22 mouse cellular contexts compared by ENCODE assay signal in genomic region chr6:48497521-48497920, GRCm38 (mm10). TPM values are rescaled to one million over a fixed set of nuclear protein-coding genes. Genes with fewer than 3 reads are reported as not detected.
DNase-seq lines count a peak whose midpoint lies in the region; ATAC-seq lines count a peak whose summit lies in the region.
"Had no signal": no experiment of that assay in that cellular context is flagged by ENCODE, and none has a peak within 500 bp of the region (broad histone marks: within the 10 kb centered on the region; RNA-seq: fewer than 3 reads in every experiment).

No protein-coding gene starts in this region.

- H3K27me3 ChIP-seq in kidney, embryonic 16.5 days (ENCODE audit: insufficient read depth, low read length), result no peaks in the 10 kb centered on the region
- H3K27me3 ChIP-seq: embryonic facial prominence, embryonic 12.5 days; hindbrain, embryonic 12.5 days had no signal

- H3K9ac ChIP-seq in kidney, embryonic 16.5 days (replicated peaks; ENCODE audit: low read length), result no peak overlapping the region
- H3K9ac ChIP-seq: embryonic facial prominence, embryonic 12.5 days; hindbrain, embryonic 12.5 days had no signal

- 84% methylated on average over 4 of the region's 4 CpGs for WGBS in kidney, embryonic 16.5 days

- no peaks in the 10 kb centered on the region for H3K9me3 ChIP-seq in kidney, embryonic 16.5 days (ENCODE audit: low read length)
- H3K9me3 ChIP-seq: embryonic facial prominence, embryonic 12.5 days; heart, embryonic 10.5 days; hindbrain, embryonic 12.5 days had no signal

- H3K4me2 ChIP-seq in kidney, embryonic 16.5 days (replicated peaks; ENCODE audit: low read depth, low read length), result no peak overlapping the region
- H3K4me2 ChIP-seq: embryonic facial prominence, embryonic 12.5 days; hindbrain, embryonic 12.5 days had no signal

- peak; percentile 39 for DNase-seq in adrenal gland, postnatal 10 days
- DNase-seq in adrenal gland, adult 2 months, result no peak
- DNase-seq in kidney, adult 11 months, result peak; percentile 62
- peak; percentile 74 for DNase-seq in kidney, postnatal 10 days
- peak; percentile 23 to 43 for DNase-seq in kidney, postnatal 4 days
- no peak for DNase-seq in liver
- DNase-seq: B cell, adult 2 months; cerebellum, adult 11-12 months; cerebellum, adult 9-10 months; cerebellum, postnatal 25 days; gastrocnemius, postnatal 36 days; heart, adult 18-20 months; heart, postnatal 10 days; heart, postnatal 4 days had no signal

- H3K36me3 ChIP-seq in kidney, embryonic 16.5 days (ENCODE audit: insufficient read depth, low read length), result no peaks in the 10 kb centered on the region
- H3K36me3 ChIP-seq: embryonic facial prominence, embryonic 12.5 days; G1E; heart, embryonic 10.5 days; hindbrain, embryonic 12.5 days had no signal

- ATAC-seq in kidney, embryonic 16.5 days (ENCODE audit: low FRiP score, low TSS enrichment), result no peak
- ATAC-seq: CD4-positive, CD25-positive, alpha-beta regulatory T cell, adult 4 months; forebrain, embryonic 16.5 days; hindbrain, embryonic 16.5 days had no signal

- no peak overlapping the region for H3K4me3 ChIP-seq in kidney, embryonic 16.5 days (ENCODE audit: low read length)
- H3K4me3 ChIP-seq: embryonic facial prominence, embryonic 12.5 days; heart, embryonic 10.5 days; hindbrain, embryonic 12.5 days had no signal

- no peak overlapping the region for H3K27ac ChIP-seq in kidney, embryonic 16.5 days (ENCODE audit: low read length)
- H3K27ac ChIP-seq: embryonic facial prominence, embryonic 12.5 days; heart, embryonic 10.5 days; hindbrain, embryonic 12.5 days had no signal

- no peaks in the 10 kb centered on the region for H3K4me1 ChIP-seq in kidney, embryonic 16.5 days (ENCODE audit: insufficient read depth, low read length)
- H3K4me1 ChIP-seq: embryonic facial prominence, embryonic 12.5 days; heart, embryonic 10.5 days had no signal

RNA-seq across cellular contexts. Expression of gene Atp6v0e2, which starts 39.9 kb away (rescaled TPM):
- total RNA-seq in adrenal gland, postnatal 10 days (2021), result 10 to 100 TPM; 35.9 to 42.8 TPM
- 10 to 100 TPM; 70.7 to 78.4 TPM for total RNA-seq in adrenal gland, adult 2 months (2021)
- 182 and 183 TPM in 2 replicates for polyA plus RNA-seq in adrenal gland, adult 2 months (2012; rRNA removed)
- polyA plus RNA-seq in kidney, embryonic 16.5 days (2015; fragmentation: Nextera tagmentation; extraction: Ambion mirVana), result 32.7 and 33.8 TPM in 2 replicates
- polyA plus RNA-seq: CD4-positive, CD25-positive, alpha-beta regulatory T cell, adult 4 months; G1E had no signal

RNA-seq across cellular contexts. Expression of gene Sspo, which starts 49.5 kb away (rescaled TPM):
- total RNA-seq in adrenal gland, postnatal 10 days (2021), result 1 to 10 TPM; 1.5 to 2.9 TPM
- 1 to 10 TPM; 2.7 to 3.5 TPM for total RNA-seq in adrenal gland, adult 2 months (2021)
- polyA plus RNA-seq in adrenal gland, adult 2 months (2012; rRNA removed), result 8.4 and 12.3 TPM in 2 replicates
- polyA plus RNA-seq in kidney, embryonic 16.5 days (2015; fragmentation: Nextera tagmentation; extraction: Ambion mirVana), result 0.36 and 0.97 TPM in 2 replicates
- polyA plus RNA-seq: G1E had no signal

RNA-seq across cellular contexts. Expression of gene Zfp467, which starts 51.9 kb away (rescaled TPM):
- total RNA-seq in adrenal gland, postnatal 10 days (2021), result 10 to 100 TPM; 33.2 to 50.2 TPM
- 10 to 100 TPM; 47.3 to 53.6 TPM for total RNA-seq in adrenal gland, adult 2 months (2021)
- polyA plus RNA-seq in adrenal gland, adult 2 months (2012; rRNA removed), result 119 and 124 TPM in 2 replicates
- polyA plus RNA-seq in kidney, embryonic 16.5 days (2015; fragmentation: Nextera tagmentation; extraction: Ambion mirVana), result 32.0 and 33.9 TPM in 2 replicates

RNA-seq across cellular contexts. Expression of gene Lrrc61, which starts 57.1 kb away (rescaled TPM):
- 10 to 100 TPM; 25.1 to 27.3 TPM for total RNA-seq in adrenal gland, postnatal 10 days (2021)
- total RNA-seq in adrenal gland, adult 2 months (2021), result 10 to 100 TPM; 30.8 to 45.1 TPM
- 32.4 and 33.3 TPM in 2 replicates for polyA plus RNA-seq in adrenal gland, adult 2 months (2012; rRNA removed)
- 14.3 and 14.5 TPM in 2 replicates for polyA plus RNA-seq in kidney, embryonic 16.5 days (2015; fragmentation: Nextera tagmentation; extraction: Ambion mirVana)
- polyA plus RNA-seq: G1E had no signal

Comparison
In these comparisons a context has a peak if more than half of its experiments do, and no peak if none do; other contexts are left out.
1. DNase-seq: peak in adrenal gland, postnatal 10 days (single experiment), kidney, adult 11 months (single experiment), kidney, postnatal 10 days (single experiment) and kidney, postnatal 4 days (2 of 2); none in adrenal gland, adult 2 months (single experiment) and liver (single experiment).